Mouse (Mus musculus) ES-E14 (cell line): ENCODE measurements at regions not wholly inside any gene's neighbourhood (a gene's known extent, or its start where the extent isn't known, plus 50 kb on each side); places are given as distances from the start of the nearest gene placed in this dataset.

Experiments used
- HCFC1 ChIP-seq: IDR thresholded peaks from 2 replicates; pipeline ENCODE4 v1.6.1; 2012; ENCODE audit warnings: low read length, inconsistent platforms, borderline replicate concordance; ENCODE audit not compliant: insufficient read depth
- ZNF384 ChIP-seq: IDR thresholded peaks from 2 replicates; pipeline ENCODE4 v1.6.1; 2012; ENCODE audit warnings: low read depth, low read length, inconsistent platforms

DNA sequence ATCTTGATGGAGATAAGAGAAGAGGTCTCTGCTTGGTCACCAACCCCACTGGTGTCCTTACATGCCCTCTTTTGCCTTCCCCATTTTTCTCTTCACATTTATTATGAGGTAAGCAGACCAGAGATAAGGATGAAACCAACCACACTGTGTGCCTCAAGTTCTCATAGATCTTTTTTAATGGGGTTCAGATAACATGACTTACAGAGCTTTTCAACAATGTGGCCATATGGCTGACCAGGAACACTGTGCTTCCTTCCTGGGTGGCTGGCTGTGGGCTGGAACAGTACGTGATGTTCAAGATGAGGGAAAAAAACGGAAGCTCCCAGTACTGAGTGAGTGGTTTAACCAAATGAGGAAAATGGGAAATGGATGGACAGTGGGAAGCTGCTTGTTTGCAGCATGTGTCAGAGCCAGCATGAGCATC, 319.0 kb upstream of the Npvf start:
- TF ChIP-seq ZNF384 (no peak), HCFC1 (no peak)
